Mouse (Mus musculus) forebrain, embryonic 12.5 days (tissue): ENCODE data around the gene Aldoc. TPM values are rescaled to one million over a fixed set of nuclear protein-coding genes. Genes with fewer than 3 reads are reported as not detected.
"Not testable (repeated sequence)": the region's sequence is repeated elsewhere in the genome, so short reads cannot be mapped to it uniquely, and the experiment has no call there.

Experiments used
- ATAC-seq: fragments of 200-750 bp; cut with Nextera tagmentation; 2 replicates; pipeline ENCODE4 v1.8.0; 2017; ENCODE audit warnings: moderate TSS enrichment; ENCODE audit not compliant: low FRiP score
- H3K27ac ChIP-seq: fragments of 300-500 bp; sonication (generic); 2 replicates; pipeline ENCODE4 v1.5.1; 2016; ENCODE audit warnings: mild to moderate bottlenecking
- H3K27me3 ChIP-seq: fragments of 300-500 bp; sonication (generic); 2 replicates; pipeline ENCODE4 v1.6.1; 2016; ENCODE audit warnings: mild to moderate bottlenecking
- H3K36me3 ChIP-seq: fragments of 300-500 bp; sonication (generic); replicated peaks from 2 replicates; pipeline ENCODE4 v1.6.1; 2016; ENCODE audit warnings: mild to moderate bottlenecking
- H3K4me1 ChIP-seq: fragments of 300-500 bp; sonication (generic); 2 replicates; pipeline ENCODE4 v1.6.1; 2016
- H3K4me2 ChIP-seq: fragments of 300-500 bp; sonication (generic); 2 replicates; pipeline ENCODE4 v1.6.1; 2016; ENCODE audit warnings: mild to moderate bottlenecking, moderate library complexity
- H3K4me3 ChIP-seq: fragments of 300-500 bp; sonication (generic); replicated peaks from 2 replicates; pipeline ENCODE4 v1.5.1; 2016; ENCODE audit warnings: mild to moderate bottlenecking
- H3K9ac ChIP-seq: fragments of 300-500 bp; sonication (generic); 2 replicates; pipeline ENCODE4 v1.6.1; 2016; ENCODE audit warnings: mild to moderate bottlenecking
- H3K9me3 ChIP-seq: fragments of 300-500 bp; sonication (generic); 2 replicates; pipeline ENCODE4 v1.6.1; 2016
- WGBS: fragments of 180-500 bp; shearing (Covaris S2); methylation state at CpG from one replicate; pipeline ENCODE4 v1.1.7; 2016; 5-methylcytosine and 5-hydroxymethylcytosine counted together
- polyA plus RNA-seq: library from polyadenylated mRNA; unstranded; fragments of >200 nt; fragmentation: Nextera tagmentation; extraction: Ambion mirVana; gene quantifications from 2 replicates; pipeline ENCODE4 v1.2.1, GENCODE M21; 2016

Gene Aldoc
- polyA plus RNA-seq, result 26.9 and 31.6 TPM in 2 replicates

- Histone ChIP-seq H3K9ac (no peak within 1 kb of the TSS), H3K36me3 (peaks cover 57% of the 10 kb centered on the region), H3K27ac (peak within 1 kb of the TSS; percentile 74), H3K4me3 (peak within 1 kb of the TSS; percentile 21), H3K9me3 (no peaks in the 10 kb centered on the region), H3K27me3 (no peaks in the 10 kb centered on the region), H3K4me1 (peaks cover 14% of the 10 kb centered on the region; the same call in 1 of the 2 replicates), H3K4me2 (peak within 1 kb of the TSS; percentile 39)
- 6% methylated on average over 15 of the region's 15 CpGs for WGBS
- ATAC-seq, result peak; percentile 79; the same call in 1 of the 2 replicates
Measured at GRCm38 (mm10) chr11:78322860-78323259, at the start of gene Aldoc. Gene Aldoc (plus strand): TSS chr11:78322968.

GRCm38 (mm10) chr11:78275596-78275995 is 47.2 kb upstream of the Aldoc start:
- Histone ChIP-seq H3K27me3 (no peaks in the 10 kb centered on the region), H3K9ac (no peak overlapping the region), H3K4me2 (no peak overlapping the region), H3K27ac (no peak overlapping the region), H3K36me3 (peaks cover 98% of the 10 kb centered on the region), H3K9me3 (no peaks in the 10 kb centered on the region), H3K4me1 (no peaks in the 10 kb centered on the region), H3K4me3 (no peak overlapping the region)
- ATAC-seq, result no peak
- WGBS, result 100% methylated on average over 1 of the region's 1 CpGs

GRCm38 (mm10) chr11:78276169-78276568 is 46.6 kb upstream of the Aldoc start:
- WGBS, result 89% methylated on average over 4 of the region's 4 CpGs
- peaks cover 99% of the 10 kb centered on the region for H3K36me3 ChIP-seq

GRCm38 (mm10) chr11:78278853-78279252 is 43.9 kb upstream of the Aldoc start:
- Histone ChIP-seq H3K27ac (no peak overlapping the region), H3K4me2 (no peak overlapping the region), H3K9ac (no peak overlapping the region), H3K4me3 (no peak overlapping the region), H3K9me3 (no peaks in the 10 kb centered on the region), H3K4me1 (no peaks in the 10 kb centered on the region), H3K27me3 (no peaks in the 10 kb centered on the region), H3K36me3 (peaks cover 99% of the 10 kb centered on the region)
- ATAC-seq, result no peak
- WGBS, result 94% methylated on average over 7 of the region's 7 CpGs

More at GRCm38 (mm10) chr11:78276169-78276568, 46.6 kb upstream of the Aldoc start:
- H3K4me2 ChIP-seq, H3K4me1 ChIP-seq, H3K9ac ChIP-seq, H3K27me3 ChIP-seq, ATAC-seq, H3K27ac ChIP-seq, H3K4me3 ChIP-seq, H3K9me3 ChIP-seq: not testable (repeated sequence)

GRCm38 (mm10) chr11:78279586-78279985 is 43.2 kb upstream of the Aldoc start:
- H3K4me3 ChIP-seq, result no peak overlapping the region
- WGBS, result 92% methylated on average over 4 of the region's 4 CpGs
- H3K27ac ChIP-seq, result no peak overlapping the region
- H3K9me3 ChIP-seq, result no peaks in the 10 kb centered on the region
- no peaks in the 10 kb centered on the region for H3K4me1 ChIP-seq
- no peaks in the 10 kb centered on the region for H3K27me3 ChIP-seq
- peaks cover 99% of the 10 kb centered on the region for H3K36me3 ChIP-seq
- ATAC-seq, result no peak
- no peak overlapping the region for H3K9ac ChIP-seq
- no peak overlapping the region for H3K4me2 ChIP-seq

GRCm38 (mm10) chr11:78289146-78289763 is 33.5 kb upstream of the Aldoc start:
- WGBS, result 89% methylated on average over 7 of the region's 7 CpGs
- Histone ChIP-seq H3K36me3 (peaks cover 87% of the 10 kb centered on the region), H3K4me1 (no peaks in the 10 kb centered on the region), H3K9ac (no peak overlapping the region), H3K4me3 (no peak overlapping the region), H3K27ac (no peak overlapping the region), H3K9me3 (no peaks in the 10 kb centered on the region), H3K27me3 (no peaks in the 10 kb centered on the region), H3K4me2 (no peak overlapping the region)
- no peak for ATAC-seq

- H3K9me3 ChIP-seq, result no peaks in the 10 kb centered on the region
- no peaks in the 10 kb centered on the region for H3K4me1 ChIP-seq
- no peak within 1 kb of the TSS for H3K27ac ChIP-seq
- no peak for ATAC-seq
- H3K36me3 ChIP-seq, result peaks cover 73% of the 10 kb centered on the region
- WGBS, result 90% methylated on average over 4 of the region's 4 CpGs
- no peak within 1 kb of the TSS for H3K4me2 ChIP-seq
- H3K27me3 ChIP-seq, result no peaks in the 10 kb centered on the region
- H3K4me3 ChIP-seq, result no peak within 1 kb of the TSS
- no peak within 1 kb of the TSS for H3K9ac ChIP-seq
Measured at GRCm38 (mm10) chr11:78290654-78291053, 32.1 kb upstream of the Aldoc start, which contains the start of gene BC030499. Gene BC030499 (plus strand): TSS chr11:78290841.

- no peaks in the 10 kb centered on the region for H3K27me3 ChIP-seq
- no peak for ATAC-seq
- H3K9ac ChIP-seq, result no peak overlapping the region
- H3K4me2 ChIP-seq, result no peak overlapping the region
- WGBS, result 95% methylated on average over 6 of the region's 6 CpGs
- H3K27ac ChIP-seq, result no peak overlapping the region
- no peaks in the 10 kb centered on the region for H3K4me1 ChIP-seq
- H3K36me3 ChIP-seq, result peaks cover 36% of the 10 kb centered on the region
- H3K9me3 ChIP-seq, result no peaks in the 10 kb centered on the region
- no peak overlapping the region for H3K4me3 ChIP-seq
Measured at GRCm38 (mm10) chr11:78294585-78294984, 28.2 kb upstream of the Aldoc start.

GRCm38 (mm10) chr11:78300917-78301316 is 21.9 kb upstream of the Aldoc start:
- Histone ChIP-seq H3K27ac (peak overlapping the region; percentile 62), H3K4me1 (peaks cover 14% of the 10 kb centered on the region), H3K9ac (peak overlapping the region; percentile 76), H3K4me3 (peak overlapping the region; percentile 71), H3K27me3 (no peaks in the 10 kb centered on the region), H3K36me3 (peaks cover 26% of the 10 kb centered on the region), H3K4me2 (peak overlapping the region; percentile 79), H3K9me3 (no peaks in the 10 kb centered on the region)
- ATAC-seq, result peak; percentile 20
- 74% methylated on average over 7 of the region's 7 CpGs for WGBS

- Histone ChIP-seq H3K4me1 (peaks cover 14% of the 10 kb centered on the region), H3K27me3 (no peaks in the 10 kb centered on the region), H3K36me3 (peaks cover 31% of the 10 kb centered on the region), H3K27ac (peak within 1 kb of the TSS; percentile 72), H3K9me3 (no peaks in the 10 kb centered on the region), H3K4me2 (peak within 1 kb of the TSS; percentile 79), H3K9ac (peak within 1 kb of the TSS; percentile 76), H3K4me3 (peak within 1 kb of the TSS; percentile 71)
- WGBS, result under 1% methylated on average over 49 of the region's 49 CpGs
- ATAC-seq, result peak; percentile 100
Measured at GRCm38 (mm10) chr11:78301357-78302084, 21.2 kb upstream of the Aldoc start, which contains the start of gene Spag5. Gene Spag5 (plus strand): TSS chr11:78301529.

GRCm38 (mm10) chr11:78305272-78305671 is 17.5 kb upstream of the Aldoc start:
- no peak overlapping the region for H3K9ac ChIP-seq
- H3K27me3 ChIP-seq, result no peaks in the 10 kb centered on the region
- H3K4me2 ChIP-seq, result no peak overlapping the region
- peaks cover 60% of the 10 kb centered on the region for H3K36me3 ChIP-seq
- H3K27ac ChIP-seq, result no peak overlapping the region
- peaks cover 20% of the 10 kb centered on the region for H3K4me1 ChIP-seq
- 91% methylated on average over 4 of the region's 4 CpGs for WGBS
- no peak for ATAC-seq
- H3K4me3 ChIP-seq, result no peak overlapping the region
- H3K9me3 ChIP-seq, result no peaks in the 10 kb centered on the region

- no peak overlapping the region for H3K4me3 ChIP-seq
- no peaks in the 10 kb centered on the region for H3K9me3 ChIP-seq
- no peak overlapping the region for H3K4me2 ChIP-seq
- no peak overlapping the region for H3K9ac ChIP-seq
- H3K27ac ChIP-seq, result no peak overlapping the region
- 92% methylated on average over 8 of the region's 8 CpGs for WGBS
- no peaks in the 10 kb centered on the region for H3K27me3 ChIP-seq
- no peak for ATAC-seq
- peaks cover 6% of the 10 kb centered on the region; the same call in 1 of the 2 replicates for H3K4me1 ChIP-seq
- H3K36me3 ChIP-seq, result peaks cover 88% of the 10 kb centered on the region
Measured at GRCm38 (mm10) chr11:78310861-78311511, 11.8 kb upstream of the Aldoc start.
